Mouse (Mus musculus) midbrain, embryonic 12.5 days (tissue): Measurements from ENCODE around the gene R3hdm4. TPM values are rescaled to one million over a fixed set of nuclear protein-coding genes. Genes with fewer than 3 reads are reported as not detected.
"Not testable (repeated sequence)": the region's sequence is repeated elsewhere in the genome, so short reads cannot be mapped to it uniquely, and the experiment has no call there.

ENCODE experiments used
- ATAC-seq: fragments of 200-750 bp; cut with Nextera tagmentation; 2 replicates; pipeline ENCODE4 v1.8.0; 2017; ENCODE audit warnings: low read depth, moderate TSS enrichment, moderate library complexity; ENCODE audit not compliant: low FRiP score
- H3K27ac ChIP-seq: fragments of 300-500 bp; sonication (generic); replicated peaks from 2 replicates; pipeline ENCODE4 v1.5.1; 2016; ENCODE audit warnings: mild to moderate bottlenecking
- H3K27me3 ChIP-seq: fragments of 300-500 bp; sonication (generic); 2 replicates; pipeline ENCODE4 v1.6.1; 2016; ENCODE audit warnings: mild to moderate bottlenecking
- H3K36me3 ChIP-seq: fragments of 300-500 bp; sonication (generic); 2 replicates; pipeline ENCODE4 v1.6.1; 2016
- H3K4me1 ChIP-seq: fragments of 300-500 bp; sonication (generic); 2 replicates; pipeline ENCODE4 v1.6.1; 2016
- H3K4me2 ChIP-seq: fragments of 300-500 bp; sonication (generic); replicated peaks from 2 replicates; pipeline ENCODE4 v1.6.1; 2016; ENCODE audit warnings: mild to moderate bottlenecking, moderate library complexity
- H3K4me3 ChIP-seq: fragments of 300-500 bp; sonication (generic); 2 replicates; pipeline ENCODE4 v1.5.1; 2016; ENCODE audit warnings: mild to moderate bottlenecking
- H3K9ac ChIP-seq: fragments of 300-500 bp; sonication (generic); replicated peaks from 2 replicates; pipeline ENCODE4 v1.6.1; 2016; ENCODE audit warnings: mild to moderate bottlenecking, moderate library complexity
- H3K9me3 ChIP-seq: fragments of 300-500 bp; sonication (generic); 2 replicates; pipeline ENCODE4 v1.6.1; 2016; ENCODE audit warnings: mild to moderate bottlenecking
- WGBS: fragments of 180-500 bp; shearing (Covaris S2); methylation state at CpG from one replicate; pipeline ENCODE4 v1.1.7; 2016; 5-methylcytosine and 5-hydroxymethylcytosine counted together
- polyA plus RNA-seq: library from polyadenylated mRNA; unstranded; fragments of >200 nt; fragmentation: Nextera tagmentation; extraction: Ambion mirVana; gene quantifications from 2 replicates; pipeline ENCODE4 v1.2.1, GENCODE M21; 2016

The R3hdm4 gene
- polyA plus RNA-seq, 1 experiment from 2014 or later: 157 TPM

DNA sequence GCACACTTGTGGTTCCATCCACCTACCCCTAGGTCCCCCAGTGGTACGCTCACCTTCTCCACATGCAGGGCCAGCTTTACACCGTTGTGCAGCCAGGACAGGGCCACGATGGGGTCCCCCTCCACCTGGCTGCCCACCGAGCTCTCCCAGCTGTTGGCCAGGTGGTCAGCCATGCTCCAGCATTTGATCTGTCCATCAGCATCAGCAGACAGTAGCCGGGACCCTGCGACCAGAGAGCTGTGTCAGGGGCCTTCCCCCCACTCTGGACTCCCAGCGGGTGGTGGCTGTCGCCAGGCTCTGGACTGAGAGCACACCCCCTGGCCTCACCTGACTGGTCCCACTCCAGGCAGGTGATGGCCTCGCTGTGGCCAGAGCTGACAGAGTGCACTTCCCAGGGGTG is 14.3 kb downstream of the R3hdm4 start:
- H3K9ac ChIP-seq: no peak overlapping the region
- peaks cover 53% of the 10 kb centered on the region for H3K36me3 ChIP-seq
- 91% methylated on average over 9 of the region's 9 CpGs for WGBS
- no peak for ATAC-seq
- H3K4me2 ChIP-seq: no peak overlapping the region
- H3K9me3 ChIP-seq: no peaks in the 10 kb centered on the region
- H3K4me1 ChIP-seq: peaks cover 10% of the 10 kb centered on the region
- no peak overlapping the region for H3K4me3 ChIP-seq
- peaks cover 13% of the 10 kb centered on the region for H3K27me3 ChIP-seq
- H3K27ac ChIP-seq: no peak overlapping the region

DNA sequence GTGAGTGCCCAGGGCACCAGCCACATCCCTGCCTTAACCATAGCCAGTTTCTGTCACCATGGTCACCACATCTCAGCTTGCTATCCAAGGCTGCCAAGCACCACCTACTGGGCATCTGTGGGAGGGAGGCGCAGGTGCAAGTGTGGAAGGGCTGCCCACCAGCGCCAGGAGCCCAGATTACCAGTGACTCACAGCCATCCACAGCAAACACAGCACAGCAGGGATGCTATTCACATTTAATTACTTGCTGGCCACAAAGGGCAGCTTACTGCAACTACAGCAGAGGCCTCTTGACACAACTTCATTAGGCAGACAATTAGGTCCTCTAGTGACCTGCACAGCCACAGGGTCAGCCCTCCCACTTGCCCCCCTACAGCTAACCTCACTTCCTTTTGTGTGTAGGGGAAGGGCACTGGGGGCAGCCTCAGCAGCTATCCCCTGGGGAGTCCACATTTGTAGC is 20.0 kb downstream of the R3hdm4 start:
- Histone ChIP-seq H3K4me3 (no peak overlapping the region), H3K27me3 (peaks cover 39% of the 10 kb centered on the region), H3K9ac (no peak overlapping the region), H3K9me3 (no peaks in the 10 kb centered on the region), H3K4me1 (peaks cover 14% of the 10 kb centered on the region), H3K4me2 (no peak overlapping the region), H3K36me3 (peaks cover 62% of the 10 kb centered on the region), H3K27ac (peak overlapping the region; percentile 63)
- WGBS: 0% methylated on average over 2 of the region's 2 CpGs
- ATAC-seq: peak; percentile 52

DNA sequence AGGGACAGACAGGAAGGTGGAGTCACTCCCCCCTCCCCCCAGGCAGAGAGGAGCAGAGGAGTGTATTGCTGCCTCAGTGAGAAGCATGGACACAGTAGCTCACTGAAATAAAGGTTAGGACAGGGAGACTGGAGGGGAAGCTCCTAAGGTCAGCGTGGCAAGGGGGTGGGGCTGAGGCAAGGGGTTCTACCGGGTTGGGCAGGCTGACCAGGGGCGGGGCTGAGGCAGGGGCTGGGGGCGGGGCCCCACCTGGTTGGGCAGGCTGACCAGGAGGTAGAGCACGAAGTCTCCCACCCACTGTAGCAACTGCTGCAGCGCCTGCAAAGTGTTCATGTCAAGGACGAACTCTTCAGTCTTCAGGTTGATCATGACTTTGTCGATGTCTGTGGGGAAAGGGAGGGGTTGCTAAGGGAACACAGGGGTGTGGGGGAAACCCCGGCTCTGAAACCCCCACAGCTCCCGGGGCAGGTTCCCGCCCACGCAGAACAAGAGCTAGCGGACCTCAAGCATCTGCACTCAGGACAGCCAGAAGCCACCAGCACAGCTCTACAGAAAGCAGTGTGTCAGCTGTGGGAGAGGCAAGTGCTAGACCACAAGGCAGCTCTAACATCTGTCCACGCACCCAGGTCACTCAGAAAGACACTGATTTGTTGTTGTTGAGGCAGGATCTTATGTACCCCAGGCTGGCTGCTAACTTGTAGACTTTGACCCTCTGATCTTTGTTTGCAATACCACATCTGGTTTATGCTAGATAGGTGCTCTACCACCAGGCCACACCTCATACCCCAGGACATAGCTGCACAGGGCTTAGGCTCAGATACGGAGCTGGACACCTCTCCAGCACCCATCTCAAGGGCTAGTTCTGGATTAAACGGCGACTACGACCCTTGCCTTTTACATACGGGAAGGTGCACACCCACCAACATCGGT is 23.4 kb downstream of the R3hdm4 start:
- H3K9ac ChIP-seq: no peak overlapping the region
- peaks cover 52% of the 10 kb centered on the region for H3K36me3 ChIP-seq
- H3K4me2 ChIP-seq: no peak overlapping the region
- no peak for ATAC-seq
- H3K4me3 ChIP-seq: no peak overlapping the region
- peaks cover 32% of the 10 kb centered on the region for H3K27me3 ChIP-seq
- 56% methylated on average over 20 of the region's 20 CpGs for WGBS
- no peak overlapping the region for H3K27ac ChIP-seq
- H3K4me1 ChIP-seq: peaks cover 14% of the 10 kb centered on the region
- no peaks in the 10 kb centered on the region for H3K9me3 ChIP-seq

DNA sequence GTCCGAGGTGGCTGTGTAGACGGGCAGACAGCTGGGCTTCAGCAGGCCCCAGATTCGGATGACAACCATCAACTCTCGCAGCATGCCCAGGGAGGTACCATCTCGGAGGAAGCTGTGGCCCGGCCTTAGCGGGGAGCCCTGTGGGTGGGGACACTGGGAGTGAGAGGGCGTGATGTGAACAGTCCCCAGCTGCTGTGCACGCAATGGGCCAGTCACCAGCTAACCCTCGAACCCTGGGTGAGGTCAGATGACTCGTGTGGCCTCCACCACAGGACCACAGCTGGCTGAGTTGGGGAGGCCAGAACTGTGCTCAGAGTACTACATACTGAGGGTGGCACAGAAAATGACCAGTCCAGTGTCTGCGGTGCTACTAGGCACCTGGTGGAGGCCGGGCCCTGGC is 24.2 kb downstream of the R3hdm4 start:
- Histone ChIP-seq H3K36me3 (peaks cover 51% of the 10 kb centered on the region), H3K27ac (no peak overlapping the region), H3K4me2 (no peak overlapping the region), H3K27me3 (peaks cover 32% of the 10 kb centered on the region), H3K9me3 (no peaks in the 10 kb centered on the region), H3K4me3 (no peak overlapping the region), H3K9ac (no peak overlapping the region), H3K4me1 (peaks cover 14% of the 10 kb centered on the region)
- no peak for ATAC-seq
- 89% methylated on average over 13 of the region's 13 CpGs for WGBS

DNA sequence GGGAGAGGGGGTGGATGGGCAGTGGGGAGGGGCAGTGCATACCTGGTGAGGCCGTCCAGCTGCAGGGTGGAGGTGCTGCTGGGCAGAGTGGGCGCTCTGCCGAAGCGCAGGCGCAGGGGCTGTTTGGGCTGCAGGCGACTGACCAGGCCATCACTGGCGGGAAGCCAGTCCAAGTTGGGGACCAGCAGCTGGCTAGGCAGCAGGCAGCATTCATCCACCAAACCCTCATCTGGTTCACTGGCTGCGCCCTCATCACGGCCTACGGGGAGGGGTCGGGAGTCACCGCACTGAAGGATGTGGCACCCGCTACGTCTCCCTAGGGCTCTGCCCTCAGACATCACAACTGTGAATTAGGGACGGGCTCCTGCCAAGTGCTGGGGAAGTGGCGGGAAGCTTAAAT is 24.7 kb downstream of the R3hdm4 start:
- peaks cover 51% of the 10 kb centered on the region for H3K36me3 ChIP-seq
- peaks cover 37% of the 10 kb centered on the region for H3K27me3 ChIP-seq
- H3K4me2 ChIP-seq: no peak overlapping the region
- no peak overlapping the region for H3K27ac ChIP-seq
- H3K9me3 ChIP-seq: no peaks in the 10 kb centered on the region
- no peak overlapping the region for H3K4me3 ChIP-seq
- ATAC-seq: no peak
- H3K9ac ChIP-seq: no peak overlapping the region
- H3K4me1 ChIP-seq: peaks cover 9% of the 10 kb centered on the region
- 93% methylated on average over 16 of the region's 16 CpGs for WGBS

DNA sequence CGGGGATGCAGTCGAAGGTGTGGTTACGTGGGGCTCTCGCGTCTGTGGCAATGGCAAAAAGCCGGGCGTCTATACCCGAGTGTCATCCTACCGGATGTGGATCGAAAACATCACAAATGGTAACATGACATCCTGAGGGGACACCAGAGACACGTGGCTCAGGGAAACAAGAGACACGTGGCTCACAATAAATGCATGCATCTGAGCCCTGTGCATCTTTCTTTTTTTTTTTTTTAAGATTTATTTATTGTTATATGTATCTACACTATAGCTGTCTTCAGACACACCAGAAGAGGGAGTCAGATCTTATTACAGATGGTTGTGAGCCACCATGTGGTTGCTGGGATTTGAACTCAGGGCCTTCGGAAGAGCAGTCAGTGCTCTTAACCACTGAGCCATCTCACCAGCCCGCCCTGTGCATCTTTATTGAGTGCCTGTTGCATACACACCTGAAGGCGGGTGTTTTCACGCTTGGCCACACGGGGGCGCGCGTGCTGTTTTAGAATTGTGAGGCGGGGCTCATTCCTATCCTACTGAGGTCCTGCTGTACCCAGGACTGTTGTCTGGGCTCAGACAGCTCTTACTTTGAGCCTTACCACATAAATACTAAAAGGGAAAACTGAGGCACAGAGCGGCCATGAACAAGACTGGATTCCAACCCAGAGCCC is 28.4 kb downstream of the R3hdm4 start:
- peaks cover 32% of the 10 kb centered on the region for H3K36me3 ChIP-seq
- peaks cover 27% of the 10 kb centered on the region; the same call in 1 of the 2 replicates for H3K27me3 ChIP-seq
- not testable (repeated sequence) for H3K9me3 ChIP-seq, H3K4me1 ChIP-seq, H3K27ac ChIP-seq, H3K4me3 ChIP-seq, H3K9ac ChIP-seq, H3K4me2 ChIP-seq
- peak; percentile 47; the same call in 1 of the 2 replicates for ATAC-seq
- whole genome bisulfite sequencing: 44% methylated on average over 22 of the region's 22 CpGs

DNA sequence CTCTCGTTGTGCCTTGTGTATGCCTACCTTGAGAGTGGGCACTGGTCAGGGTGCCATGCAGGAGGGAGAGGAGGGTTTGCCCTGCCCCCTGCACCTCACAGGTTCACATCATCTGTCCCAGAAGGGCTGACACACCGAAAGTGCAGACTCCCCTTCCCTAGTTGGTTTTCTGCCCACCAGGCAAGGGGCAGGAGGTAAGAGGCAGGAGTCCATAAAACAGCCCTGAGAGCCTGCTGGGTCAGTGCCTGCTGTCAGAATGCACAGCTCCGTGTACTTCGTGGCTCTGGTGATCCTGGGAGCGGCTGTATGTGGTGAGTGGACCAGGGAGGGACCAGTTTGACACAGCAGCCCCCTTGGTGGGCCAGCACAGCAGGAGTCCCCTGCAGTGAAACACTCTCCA is 30.3 kb downstream of the R3hdm4 start, which contains the start of gene Cfd:
TSS of gene Cfd (plus strand) at position 184 of the 400 bp plus-strand sequence.
- Histone ChIP-seq H3K4me3 (no peak within 1 kb of the TSS), H3K4me1 (no peaks in the 10 kb centered on the region), H3K4me2 (no peak within 1 kb of the TSS), H3K27me3 (peaks cover 26% of the 10 kb centered on the region; the same call in 1 of the 2 replicates), H3K9me3 (no peaks in the 10 kb centered on the region), H3K9ac (no peak within 1 kb of the TSS), H3K27ac (no peak within 1 kb of the TSS), H3K36me3 (peaks cover 13% of the 10 kb centered on the region)
- 39% methylated on average over 5 of the region's 5 CpGs for WGBS
- no peak for ATAC-seq

DNA sequence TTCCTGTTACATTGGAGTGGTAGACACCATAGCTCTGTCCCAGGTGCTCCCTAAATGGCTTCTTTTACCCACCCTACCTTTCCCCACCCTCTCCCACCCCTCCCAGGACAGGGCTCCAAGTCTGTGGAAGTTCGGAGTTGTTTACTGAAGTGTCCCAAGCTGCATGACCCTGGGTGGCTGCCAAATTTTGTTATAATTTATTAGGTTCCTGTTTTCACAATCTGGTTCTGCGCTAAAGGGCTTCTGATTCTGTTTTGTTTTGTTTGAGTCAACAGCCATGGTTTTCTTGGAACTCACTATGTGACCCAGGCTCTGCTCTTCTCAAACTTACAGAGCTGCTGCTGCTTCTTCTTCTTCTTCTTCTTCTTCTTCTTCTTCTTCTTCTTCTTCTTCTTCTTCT is 31.6 kb downstream of the R3hdm4 start:
- peaks cover 26% of the 10 kb centered on the region for H3K27me3 ChIP-seq
- no peaks in the 10 kb centered on the region for H3K4me1 ChIP-seq
- no peaks in the 10 kb centered on the region for H3K9me3 ChIP-seq
- H3K9ac ChIP-seq: no peak overlapping the region
- H3K4me3 ChIP-seq: no peak overlapping the region
- H3K4me2 ChIP-seq: no peak overlapping the region
- 98% methylated on average over 2 of the region's 2 CpGs for WGBS
- ATAC-seq: no peak
- peaks cover 3% of the 10 kb centered on the region; the same call in 1 of the 2 replicates for H3K36me3 ChIP-seq
- H3K27ac ChIP-seq: no peak overlapping the region

DNA sequence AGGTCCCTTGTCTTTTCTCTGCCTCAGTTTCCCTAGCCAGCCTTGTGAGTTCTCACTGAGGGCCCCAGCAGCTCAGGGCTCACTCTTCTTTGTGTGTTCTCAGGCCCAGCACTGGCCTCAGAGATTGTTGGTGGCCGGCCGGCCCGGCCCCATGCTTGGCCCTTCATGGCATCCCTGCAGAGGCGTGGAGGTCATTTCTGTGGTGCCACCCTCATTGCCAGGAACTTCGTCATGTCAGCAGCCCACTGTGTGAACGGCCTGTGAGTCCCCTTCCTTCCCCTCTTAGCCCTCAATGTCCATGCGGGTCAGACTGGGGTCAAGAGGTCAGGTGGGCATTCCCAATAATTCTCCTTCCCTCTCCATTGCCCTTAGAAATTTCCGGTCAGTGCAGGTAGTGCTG is 34.4 kb downstream of the R3hdm4 start:
- WGBS: 81% methylated on average over 8 of the region's 8 CpGs
- H3K36me3 ChIP-seq: no peaks in the 10 kb centered on the region
- H3K4me3 ChIP-seq: no peak overlapping the region
- H3K4me1 ChIP-seq: peaks cover 10% of the 10 kb centered on the region
- ATAC-seq: no peak
- H3K9me3 ChIP-seq: no peaks in the 10 kb centered on the region
- no peak overlapping the region for H3K27ac ChIP-seq
- H3K4me2 ChIP-seq: no peak overlapping the region
- peaks cover 38% of the 10 kb centered on the region for H3K27me3 ChIP-seq
- H3K9ac ChIP-seq: no peak overlapping the region

DNA sequence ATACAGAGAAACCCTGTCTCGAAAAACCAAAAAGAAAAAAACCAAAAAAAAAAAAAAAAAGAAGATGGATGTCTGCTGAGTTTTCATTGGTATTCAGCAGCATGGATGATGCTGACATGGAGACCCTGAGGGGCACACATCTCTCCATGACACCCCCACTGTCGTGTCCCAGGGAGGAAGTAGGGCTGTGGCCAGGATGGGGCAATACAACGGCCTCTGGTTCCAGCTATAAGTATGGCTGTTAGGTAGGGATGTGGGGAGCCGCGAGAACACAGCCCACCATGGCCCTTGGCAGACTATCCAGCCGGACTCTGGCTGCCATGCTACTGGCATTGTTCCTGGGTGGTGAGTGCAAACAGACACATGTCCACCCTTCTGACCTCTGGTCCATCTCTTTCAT is 35.0 kb downstream of the R3hdm4 start, which contains the start of gene Elane:
TSS of gene Elane (plus strand) at position 194 of the 400 bp plus-strand sequence.
- no peak for ATAC-seq
- H3K27me3 ChIP-seq: peaks cover 38% of the 10 kb centered on the region
- WGBS: 81% methylated on average over 6 of the region's 6 CpGs

DNA sequence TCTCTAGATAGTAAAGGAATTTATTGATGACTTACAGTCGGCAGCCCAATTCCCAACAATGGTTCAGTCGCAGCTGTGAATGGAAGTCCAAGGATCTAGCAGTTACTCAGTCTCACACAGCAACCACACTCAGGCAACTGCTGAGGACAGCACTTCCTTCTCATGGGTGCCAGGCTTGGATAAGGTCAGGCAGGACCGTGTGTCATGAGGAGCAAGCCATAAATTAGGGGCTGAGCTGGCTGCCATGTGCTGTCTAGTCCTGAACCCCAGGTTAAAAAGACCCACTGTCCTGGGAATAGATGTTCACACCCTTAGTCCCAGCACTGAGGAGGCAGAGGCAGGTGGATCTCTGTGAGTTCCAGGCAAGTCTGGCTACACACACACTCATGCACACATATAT is 36.1 kb downstream of the R3hdm4 start:
- not testable (repeated sequence) for H3K4me1 ChIP-seq, H3K36me3 ChIP-seq, H3K4me2 ChIP-seq, H3K9ac ChIP-seq, H3K4me3 ChIP-seq, ATAC-seq, H3K9me3 ChIP-seq, H3K27ac ChIP-seq
- 85% methylated on average over 3 of the region's 3 CpGs for WGBS
- H3K27me3 ChIP-seq: peaks cover 38% of the 10 kb centered on the region

More for the DNA sequence above, 35.0 kb downstream of the R3hdm4 start, which contains the start of gene Elane:
- H3K9ac ChIP-seq: no peak within 1 kb of the TSS
- H3K36me3 ChIP-seq: no peaks in the 10 kb centered on the region
- H3K9me3 ChIP-seq: no peaks in the 10 kb centered on the region
- H3K4me3 ChIP-seq: no peak within 1 kb of the TSS
- H3K4me2 ChIP-seq: no peak within 1 kb of the TSS
- H3K27ac ChIP-seq: no peak within 1 kb of the TSS
- peaks cover 10% of the 10 kb centered on the region for H3K4me1 ChIP-seq

DNA sequence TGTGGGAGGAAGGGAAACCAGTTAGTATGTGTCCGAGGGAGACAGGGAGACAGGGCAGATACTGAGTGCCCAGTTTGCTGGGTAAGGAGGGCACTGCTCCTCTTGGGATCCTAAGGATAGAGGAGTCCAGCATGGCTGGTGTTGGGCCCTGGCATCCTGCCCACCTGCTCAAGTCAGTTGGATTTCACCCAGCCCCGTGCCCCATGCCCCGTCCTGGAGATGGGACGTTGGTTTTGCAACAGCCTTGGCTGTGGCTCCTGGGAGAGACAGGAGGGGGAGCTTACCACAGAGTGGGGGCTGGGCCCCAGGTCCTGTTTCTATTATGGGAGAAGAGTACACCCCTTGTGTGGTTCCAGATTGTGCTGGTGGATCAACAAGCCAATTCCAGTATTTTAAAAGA is 36.6 kb downstream of the R3hdm4 start:
- Histone ChIP-seq H3K36me3 (no peaks in the 10 kb centered on the region), H3K4me3 (no peak overlapping the region), H3K9ac (no peak overlapping the region), H3K27me3 (peaks cover 41% of the 10 kb centered on the region), H3K4me2 (no peak overlapping the region), H3K4me1 (peaks cover 10% of the 10 kb centered on the region), H3K9me3 (no peaks in the 10 kb centered on the region), H3K27ac (no peak overlapping the region)
- WGBS: 80% methylated on average over 4 of the region's 4 CpGs
- no peak for ATAC-seq
